Mouse (Mus musculus): Measurements from ENCODE around the gene Tpm1.

- no peak for TF ChIP-seq CTCF (IDR thresholded peaks at IDR 0.05; ENCODE audit: low read depth, low read length)
- no peak for TF ChIP-seq POLR2A (IDR thresholded peaks at IDR 0.05; ENCODE audit: borderline replicate concordance, low read depth, low read length)
These were observed 42.8 kb downstream of the Tpm1 start for GRCm38 (mm10) chr9:67006376-67006775.

All from bone marrow macrophage, adult 2 months (primary cell).